Mouse (Mus musculus) kidney, postnatal 0 days (tissue): Measurements from ENCODE around the gene Rps25. TPM values are rescaled to one million over a fixed set of nuclear protein-coding genes. Genes with fewer than 3 reads are reported as not detected.
A peak's percentile ranks its signal among the peaks of the same experiment; 100 is the strongest.

ENCODE experiments used
- ATAC-seq: fragments of 200-750 bp; cut with Nextera tagmentation; replicated peaks from 2 replicates; pipeline ENCODE4 v1.8.0; 2017; ENCODE audit warnings: low read depth, moderate number of reproducible peaks, moderate TSS enrichment, moderate library complexity; ENCODE audit not compliant: low FRiP score
- DNase-seq: peaks from one replicate; pipeline ENCODE4 v3.0.0-alpha.2; 2016; ENCODE audit warnings: low spot score
- H3K27ac ChIP-seq: fragments of 300-500 bp; sonication (generic); 2 replicates; pipeline ENCODE4 v1.5.1; 2014; ENCODE audit warnings: mild to moderate bottlenecking
- H3K27me3 ChIP-seq: fragments of 300-500 bp; sonication (generic); 2 replicates; pipeline ENCODE4 v1.6.1; 2014; ENCODE audit warnings: low read length, mixed read lengths; ENCODE audit not compliant: insufficient read depth
- H3K36me3 ChIP-seq: fragments of 300-500 bp; sonication (generic); 2 replicates; pipeline ENCODE4 v1.6.1; 2014; ENCODE audit warnings: low read length, mixed read lengths; ENCODE audit not compliant: insufficient read depth
- H3K4me1 ChIP-seq: fragments of 300-500 bp; sonication (generic); replicated peaks from 2 replicates; pipeline ENCODE4 v1.6.1; 2014; ENCODE audit warnings: antibody characterized with exemption, low read length, mixed read lengths; ENCODE audit not compliant: insufficient read depth
- H3K4me2 ChIP-seq: fragments of 300-500 bp; sonication (generic); 2 replicates; pipeline ENCODE4 v1.6.1; 2014; ENCODE audit warnings: mild to moderate bottlenecking, low read length, moderate library complexity, mixed read lengths
- H3K4me3 ChIP-seq: fragments of 300-500 bp; sonication (generic); replicated peaks from 2 replicates; pipeline ENCODE4 v1.5.1; 2014; ENCODE audit warnings: low read depth, low read length
- H3K9ac ChIP-seq: fragments of 300-500 bp; sonication (generic); 2 replicates; pipeline ENCODE4 v1.6.1; 2014; ENCODE audit warnings: low read depth, low read length
- H3K9me3 ChIP-seq: fragments of 300-500 bp; sonication (generic); replicated peaks from 2 replicates; pipeline ENCODE4 v1.6.1; 2016; ENCODE audit warnings: low read length, inconsistent platforms, mixed read lengths
- CTCF ChIP-seq: IDR thresholded peaks from 2 replicates; pipeline ENCODE4 v1.5.1; 2016; ENCODE audit warnings: antibody characterized with exemption, low read depth, mild to moderate bottlenecking, moderate library complexity
- WGBS: fragments of 180-500 bp; shearing (Covaris S2); extraction: QIAGEN DNeasy Blood & Tissue Kit; methylation state at CpG from one replicate; pipeline ENCODE4 v1.1.7; 2014; 5-methylcytosine and 5-hydroxymethylcytosine counted together
- polyA plus RNA-seq: library from polyadenylated mRNA; unstranded; fragments of >200 nt; fragmentation: Nextera tagmentation; extraction: Ambion mirVana; gene quantifications from 2 replicates; pipeline ENCODE4 v1.2.1, GENCODE M21; 2015

The Rps25 gene
- polyA plus RNA-seq, 1 experiment from 2014 or later, result 2,934 TPM

- ATAC-seq, result no peak
- no peaks in the 10 kb centered on the region for H3K27me3 ChIP-seq
- no peak overlapping the region for H3K27ac ChIP-seq
- H3K36me3 ChIP-seq, result peaks cover 45% of the 10 kb centered on the region
- DNase-seq, result no peak
- H3K4me2 ChIP-seq, result no peak overlapping the region
- H3K4me3 ChIP-seq, result no peak overlapping the region
- WGBS, result 84% methylated on average over 2 of the region's 2 CpGs
- no peaks in the 10 kb centered on the region for H3K4me1 ChIP-seq
- no peak for TF ChIP-seq CTCF
- no peak overlapping the region for H3K9ac ChIP-seq
- H3K9me3 ChIP-seq, result no peaks in the 10 kb centered on the region
These were observed 3.9 kb downstream of the Rps25 start for GRCm38 (mm10) chr9:44410647-44411336.

- no peak overlapping the region for H3K9ac ChIP-seq
- H3K4me1 ChIP-seq, result no peaks in the 10 kb centered on the region
- TF ChIP-seq CTCF, result no peak
These were observed 4.7 kb downstream of the Rps25 start for GRCm38 (mm10) chr9:44411601-44412130.

GRCm38 (mm10) chr9:44412306-44412705 is 5.4 kb downstream of the Rps25 start:
- no peak overlapping the region for H3K27ac ChIP-seq
- WGBS, result 81% methylated on average over 4 of the region's 4 CpGs
- no peak for TF ChIP-seq CTCF
- H3K9me3 ChIP-seq, result no peaks in the 10 kb centered on the region
- no peak overlapping the region for H3K4me2 ChIP-seq
- H3K9ac ChIP-seq, result no peak overlapping the region
- no peak for DNase-seq
- 0 out of 2 replicates have a peak, but pooled peaks cover 3% of the 10 kb centered on the region for H3K4me1 ChIP-seq
- peaks cover 45% of the 10 kb centered on the region for H3K36me3 ChIP-seq
- ATAC-seq, result no peak
- H3K4me3 ChIP-seq, result no peak overlapping the region
- no peaks in the 10 kb centered on the region for H3K27me3 ChIP-seq

More at GRCm38 (mm10) chr9:44411601-44412130, 4.7 kb downstream of the Rps25 start:
- no peak overlapping the region for H3K4me3 ChIP-seq
- H3K27me3 ChIP-seq, result no peaks in the 10 kb centered on the region
- H3K36me3 ChIP-seq, result peaks cover 45% of the 10 kb centered on the region
- 85% methylated on average over 1 of the region's 1 CpGs for WGBS
- ATAC-seq (no peak), DNase-seq (no peak)
- H3K9me3 ChIP-seq, result no peaks in the 10 kb centered on the region
- H3K4me2 ChIP-seq, result no peak overlapping the region
- no peak overlapping the region for H3K27ac ChIP-seq

GRCm38 (mm10) chr9:44412781-44413180 is 5.8 kb downstream of the Rps25 start:
- 71% methylated on average over 2 of the region's 2 CpGs for WGBS
- Histone ChIP-seq H3K9me3 (no peaks in the 10 kb centered on the region), H3K4me2 (no peak overlapping the region), H3K4me1 (0 out of 2 replicates have a peak, but pooled peaks cover 3% of the 10 kb centered on the region), H3K27ac (no peak overlapping the region), H3K36me3 (peaks cover 45% of the 10 kb centered on the region), H3K27me3 (no peaks in the 10 kb centered on the region), H3K9ac (no peak overlapping the region), H3K4me3 (no peak overlapping the region)
- DNase-seq (no peak), ATAC-seq (no peak)
- TF ChIP-seq CTCF, result no peak

GRCm38 (mm10) chr9:44417156-44417891 is 10.4 kb downstream of the Rps25 start:
- H3K27me3 ChIP-seq, result no peaks in the 10 kb centered on the region
- peak overlapping the region; percentile 93 for H3K4me2 ChIP-seq
- ATAC-seq (peak; percentile 69), DNase-seq (no peak)
- peak overlapping the region; percentile 78 for H3K27ac ChIP-seq
- 0 out of 2 replicates have a peak, but pooled peaks cover 3% of the 10 kb centered on the region for H3K4me1 ChIP-seq
- TF ChIP-seq CTCF, result no peak
- H3K9me3 ChIP-seq, result no peaks in the 10 kb centered on the region
- H3K9ac ChIP-seq, result peak overlapping the region; percentile 81
- peak overlapping the region; percentile 86 for H3K4me3 ChIP-seq
- H3K36me3 ChIP-seq, result peaks cover 13% of the 10 kb centered on the region; the same call in 1 of the 2 replicates
- 5% methylated on average over 26 of the region's 26 CpGs for whole genome bisulfite sequencing

- TF ChIP-seq CTCF, result peak; percentile 82
- ATAC-seq (peak; percentile 91), DNase-seq (peak; percentile 96)
- peak overlapping the region; percentile 78 for H3K27ac ChIP-seq
- peak overlapping the region; percentile 86 for H3K4me3 ChIP-seq
- peak overlapping the region; percentile 93 for H3K4me2 ChIP-seq
- H3K36me3 ChIP-seq, result peaks cover 7% of the 10 kb centered on the region; the same call in 1 of the 2 replicates
- H3K27me3 ChIP-seq, result no peaks in the 10 kb centered on the region
- H3K9me3 ChIP-seq, result no peaks in the 10 kb centered on the region
- 0 out of 2 replicates have a peak, but pooled peaks cover 3% of the 10 kb centered on the region for H3K4me1 ChIP-seq
- H3K9ac ChIP-seq, result peak overlapping the region; percentile 81
- WGBS, result under 1% methylated on average over 38 of the region's 38 CpGs
These were observed 11.0 kb downstream of the Rps25 start for GRCm38 (mm10) chr9:44417892-44418363.
